Comparison of ENCODE assay signal across 15 mouse cellular contexts in genomic region chr5:104833330-104833729, GRCm38 (mm10).
"Had no signal": no experiment of that assay in that cellular context is flagged by ENCODE, and none has a peak within 500 bp of the region (broad histone marks: within the 10 kb centered on the region; RNA-seq: fewer than 3 reads in every experiment).

No protein-coding gene starts in this region.

- H3K4me3 ChIP-seq: liver, embryonic 15.5 days; megakaryocyte, embryonic 14.5 days; midbrain, embryonic 12.5 days; midbrain, embryonic 15.5 days; neural tube, embryonic 12.5 days; stomach, embryonic 15.5 days had no signal

- H3K4me1 ChIP-seq: liver, embryonic 15.5 days; megakaryocyte, embryonic 14.5 days; midbrain, embryonic 12.5 days; midbrain, embryonic 15.5 days; neural tube, embryonic 12.5 days; stomach, embryonic 15.5 days had no signal

- H3K4me2 ChIP-seq: liver, embryonic 15.5 days; midbrain, embryonic 12.5 days; midbrain, embryonic 15.5 days; neural tube, embryonic 12.5 days; stomach, embryonic 15.5 days had no signal

- H3K27ac ChIP-seq: liver, embryonic 15.5 days; macrophage; midbrain, embryonic 12.5 days; midbrain, embryonic 15.5 days; neural tube, embryonic 12.5 days; stomach, embryonic 15.5 days; stomach, postnatal 0 days had no signal

- H3K9ac ChIP-seq: liver, embryonic 15.5 days; liver, postnatal 0 days; midbrain, embryonic 12.5 days; midbrain, embryonic 15.5 days; neural tube, embryonic 12.5 days; stomach, embryonic 15.5 days had no signal

- H3K27me3 ChIP-seq: liver, embryonic 15.5 days; megakaryocyte, embryonic 14.5 days; midbrain, embryonic 12.5 days; midbrain, embryonic 15.5 days; neural tube, embryonic 12.5 days; stomach, embryonic 15.5 days had no signal

- ATAC-seq: liver, postnatal 0 days; midbrain, embryonic 15.5 days had no signal

- DNase-seq: liver, postnatal 0 days; lung, adult 2 months; lung, postnatal 10 days; right cerebral cortex, postnatal 14 days; thymus, adult 2 months; thymus, postnatal 25 days; thymus, postnatal 4 days had no signal

- H3K36me3 ChIP-seq: liver, embryonic 15.5 days; midbrain, embryonic 12.5 days; midbrain, embryonic 15.5 days; neural tube, embryonic 12.5 days; stomach, embryonic 15.5 days had no signal
